Mouse (Mus musculus) urinary bladder, postnatal 4 days (tissue): Measurements from ENCODE around the gene Dnase2a.

ENCODE experiments used
- DNase-seq, 2 experiments: peaks; one replicate each; pipeline ENCODE4 v3.0.0; 2021 to 2022; ENCODE audit warnings: low spot score in 2 of 2

Dnase2a gene

GRCm38 (mm10) chr8:84936041-84936961, 27.9 kb downstream of the Dnase2a start:
- no peak for DNase-seq

GRCm38 (mm10) chr8:84936962-84937546, 28.7 kb downstream of the Dnase2a start, which contains the start of gene Mast1:
Gene Mast1 (minus strand): TSS chr8:84937359.
- no peak for DNase-seq

- DNase-seq = no peak
Measured at GRCm38 (mm10) chr8:84937620-84938485, 29.5 kb downstream of the Dnase2a start.

- no peak for DNase-seq
Measured at GRCm38 (mm10) chr8:84943699-84944098, 35.3 kb downstream of the Dnase2a start.

- no peak for DNase-seq
Measured at GRCm38 (mm10) chr8:84944478-84945160, 36.3 kb downstream of the Dnase2a start.

GRCm38 (mm10) chr8:84945235-84945632, 36.9 kb downstream of the Dnase2a start:
- no peak for DNase-seq

- DNase-seq = no peak
Measured at GRCm38 (mm10) chr8:84945633-84946527, 37.5 kb downstream of the Dnase2a start.

GRCm38 (mm10) chr8:84946528-84947240, 38.3 kb downstream of the Dnase2a start, which contains the start of gene Rtbdn:
Gene Rtbdn (plus strand): TSS chr8:84946991.
- DNase-seq = no peak

- no peak for DNase-seq
Measured at GRCm38 (mm10) chr8:84947241-84947545, 38.8 kb downstream of the Dnase2a start.

GRCm38 (mm10) chr8:84949753-84950152, 41.4 kb downstream of the Dnase2a start:
- DNase-seq = no peak

- DNase-seq = no peak
Measured at GRCm38 (mm10) chr8:84952612-84953255, 44.4 kb downstream of the Dnase2a start.

GRCm38 (mm10) chr8:84956768-84957167, 48.4 kb downstream of the Dnase2a start:
- DNase-seq = no peak

GRCm38 (mm10) chr8:84959811-84960210, 51.5 kb downstream of the Dnase2a start:
- DNase-seq = no peak

- no peak for DNase-seq
Measured at GRCm38 (mm10) chr8:84963952-84964351, 55.6 kb downstream of the Dnase2a start.

- DNase-seq = peak; percentile 90 to 93
Measured at GRCm38 (mm10) chr8:84965731-84966291, 57.5 kb downstream of the Dnase2a start.

- no peak for DNase-seq
Measured at GRCm38 (mm10) chr8:84966603-84967002, 58.2 kb downstream of the Dnase2a start.

GRCm38 (mm10) chr8:84967532-84968304, 59.4 kb downstream of the Dnase2a start:
- DNase-seq = no peak

- DNase-seq = no peak
Measured at GRCm38 (mm10) chr8:84968650-84969049, 60.3 kb downstream of the Dnase2a start.
